Mouse (Mus musculus) embryonic fibroblast, embryonic 13.5 days (primary cell): ENCODE results near the gene Bcam. TPM values are rescaled to one million over a fixed set of nuclear protein-coding genes. Genes with fewer than 3 reads are reported as not detected.
A peak's percentile ranks its signal among the peaks of the same experiment; 100 is the strongest.

Source experiments
- H3K27ac ChIP-seq: 2 replicates; pipeline ENCODE4 v1.5.1; 2012; ENCODE audit warnings: low read length, control low read depth, inconsistent platforms; ENCODE audit not compliant: insufficient read depth
- H3K4me1 ChIP-seq: 2 replicates; pipeline ENCODE4 v1.6.1; 2011; ENCODE audit warnings: low read length; ENCODE audit not compliant: control insufficient read depth, insufficient read depth
- H3K4me3 ChIP-seq: 2 replicates; pipeline ENCODE4 v1.5.1; 2011; ENCODE audit warnings: mild to moderate bottlenecking, control low read depth, low read length; ENCODE audit not compliant: insufficient read depth
- CTCF ChIP-seq: IDR thresholded peaks from 2 replicates; pipeline ENCODE4 v1.5.1; 2011; ENCODE audit warnings: mild to moderate bottlenecking, control low read depth, low read length, moderate library complexity, borderline replicate concordance; ENCODE audit not compliant: insufficient read depth
- POLR2A ChIP-seq: IDR thresholded peaks from 2 replicates; pipeline ENCODE4 v1.6.1; 2011; ENCODE audit warnings: low read depth, mild to moderate bottlenecking, control low read depth, low read length, moderate library complexity
- polyA plus RNA-seq: library from polyadenylated mRNA; stranded (reverse); fragments of >200 nt; gene quantifications from 2 replicates; pipeline ENCODE4 v1.2.4, GENCODE M21; 2011; ENCODE audit warnings: low read depth; ENCODE audit not compliant: missing spikeins, insufficient read length

The Bcam gene
- polyA plus RNA-seq, 1 experiment = 2.5 TPM

DNA sequence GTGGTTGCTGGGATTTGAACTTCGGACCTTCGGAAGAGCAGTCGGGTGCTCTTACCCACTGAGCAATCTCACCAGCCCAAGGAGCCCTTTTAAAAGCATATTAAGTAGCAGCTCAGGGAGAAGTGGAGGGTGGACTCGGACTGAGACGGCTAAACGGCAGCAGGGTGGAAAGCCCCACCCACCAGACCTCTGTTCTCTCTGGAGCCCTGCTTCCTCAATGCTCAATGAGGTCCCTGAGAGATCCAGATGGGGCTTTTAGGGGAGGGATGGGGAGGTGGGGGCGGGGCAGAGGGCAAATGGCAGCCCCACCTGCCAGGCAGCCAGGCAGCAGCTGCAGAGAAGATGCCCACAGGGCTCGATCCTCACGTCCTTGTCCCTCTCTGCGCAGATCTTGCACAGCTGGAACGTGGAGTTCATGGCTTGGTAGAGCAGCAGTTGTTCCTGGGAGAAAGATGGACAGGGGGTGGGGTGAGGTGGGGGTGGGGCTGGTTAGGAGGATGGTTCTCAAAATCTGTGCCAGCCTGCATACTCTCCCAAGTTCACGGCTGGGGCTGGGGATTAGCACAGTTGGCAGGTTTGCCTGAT lies 15.2 kb upstream of the Bcam start:
- no peak overlapping the region for H3K4me3 ChIP-seq
- H3K27ac ChIP-seq = no peak overlapping the region
- no peaks in the 10 kb centered on the region for H3K4me1 ChIP-seq
- TF ChIP-seq POLR2A (no peak), CTCF (no peak)

GRCm38 (mm10) chr7:19784764-19785535 lies 14.1 kb upstream of the Bcam start:
- no peak overlapping the region for H3K4me3 ChIP-seq
- no peaks in the 10 kb centered on the region for H3K4me1 ChIP-seq
- TF ChIP-seq CTCF (no peak), POLR2A (no peak)
- no peak overlapping the region for H3K27ac ChIP-seq

- Histone ChIP-seq H3K4me3 (no peak overlapping the region), H3K4me1 (no peaks in the 10 kb centered on the region), H3K27ac (no peak overlapping the region)
- no peak for TF ChIP-seq POLR2A
- no peak for TF ChIP-seq CTCF
Observed at GRCm38 (mm10) chr7:19783630-19784029, 12.8 kb upstream of the Bcam start.

- Histone ChIP-seq H3K27ac (no peak overlapping the region), H3K4me1 (no peaks in the 10 kb centered on the region), H3K4me3 (no peak overlapping the region)
- TF ChIP-seq POLR2A (no peak), CTCF (no peak)
Observed at GRCm38 (mm10) chr7:19782645-19783044, 11.8 kb upstream of the Bcam start.

GRCm38 (mm10) chr7:19781741-19782140 lies 10.9 kb upstream of the Bcam start:
- Histone ChIP-seq H3K27ac (no peak overlapping the region), H3K4me3 (no peak overlapping the region), H3K4me1 (no peaks in the 10 kb centered on the region)
- no peak for TF ChIP-seq CTCF
- no peak for TF ChIP-seq POLR2A

DNA sequence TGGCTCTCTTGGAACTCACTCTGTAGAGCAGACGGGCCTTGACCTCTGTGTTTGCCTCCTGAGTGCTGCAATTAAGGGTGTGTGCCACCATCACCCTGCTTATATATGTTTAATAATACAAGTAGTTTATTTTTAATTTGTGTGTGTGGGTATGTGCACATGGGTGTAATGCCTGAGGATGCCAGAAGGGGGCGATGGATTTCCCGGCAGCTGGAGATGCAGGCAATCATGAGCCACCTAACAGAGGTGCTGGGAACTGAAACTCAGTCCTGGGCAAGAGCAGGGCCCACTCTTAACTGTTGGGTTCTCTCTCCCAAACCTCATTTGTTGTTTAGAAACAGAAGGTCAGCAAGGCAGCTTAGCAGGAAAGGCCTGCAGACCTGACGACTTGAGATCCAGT lies 9.1 kb upstream of the Bcam start:
- no peaks in the 10 kb centered on the region for H3K4me1 ChIP-seq
- TF ChIP-seq CTCF = no peak
- TF ChIP-seq POLR2A = no peak
- H3K4me3 ChIP-seq = no peak overlapping the region
- no peak overlapping the region for H3K27ac ChIP-seq

DNA sequence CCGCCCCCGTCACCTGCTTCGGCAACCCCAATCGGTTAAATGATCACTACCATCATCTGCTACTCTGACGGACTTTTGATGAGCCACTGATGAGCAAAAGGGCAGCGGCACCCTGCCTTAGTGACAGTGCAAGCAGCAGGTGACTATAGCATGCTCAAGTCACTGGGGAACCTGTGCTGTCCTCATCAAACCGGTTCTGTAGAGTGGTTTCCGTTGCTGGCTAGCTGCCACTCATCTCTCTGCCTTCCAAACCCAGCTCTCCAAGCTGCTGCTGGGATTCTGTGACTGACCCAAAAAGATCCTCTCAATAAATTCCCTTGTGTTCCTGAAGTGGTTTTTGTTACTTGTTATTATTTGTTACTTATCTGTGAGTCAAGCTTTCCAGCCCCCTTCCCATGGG lies 7.8 kb upstream of the Bcam start:
- no peak for TF ChIP-seq CTCF
- TF ChIP-seq POLR2A = no peak
- Histone ChIP-seq H3K4me1 (no peaks in the 10 kb centered on the region), H3K4me3 (no peak overlapping the region), H3K27ac (no peak overlapping the region)

GRCm38 (mm10) chr7:19777049-19777723 lies 6.4 kb upstream of the Bcam start:
- no peak overlapping the region for H3K4me3 ChIP-seq
- H3K27ac ChIP-seq = no peak overlapping the region
- no peak for TF ChIP-seq POLR2A
- TF ChIP-seq CTCF = no peak

GRCm38 (mm10) chr7:19771682-19772081 lies 866 bp upstream of the Bcam start:
- H3K27ac ChIP-seq = no peak overlapping the region
- TF ChIP-seq POLR2A = no peak
- no peak for TF ChIP-seq CTCF
- H3K4me3 ChIP-seq = no peak overlapping the region

More at GRCm38 (mm10) chr7:19777049-19777723, 6.4 kb upstream of the Bcam start:
- no peaks in the 10 kb centered on the region for H3K4me1 ChIP-seq

DNA sequence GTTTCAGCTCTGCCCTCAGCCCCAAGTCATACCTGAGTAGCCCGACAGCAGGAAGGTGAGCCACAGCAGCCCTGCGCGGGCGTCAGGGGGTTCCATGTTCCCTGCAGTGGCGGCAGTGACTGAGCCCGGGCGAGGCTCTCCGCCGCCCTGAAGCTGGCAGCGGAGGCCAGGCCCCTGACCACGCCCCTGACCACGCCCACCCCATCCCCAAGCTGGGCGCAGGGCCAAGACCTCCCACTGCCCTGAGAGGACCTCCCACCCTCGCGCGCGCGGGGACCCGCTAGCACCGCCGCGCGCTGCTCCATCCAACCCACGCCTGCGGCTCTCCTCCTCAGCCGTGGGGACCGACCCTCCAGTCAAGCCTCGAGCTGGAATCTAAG lies 451 bp downstream of the Bcam start:
- TF ChIP-seq CTCF (no peak), POLR2A (peak; percentile 78)
- peak overlapping the region; percentile 47 for H3K4me3 ChIP-seq
- no peak overlapping the region for H3K27ac ChIP-seq
- H3K4me1 ChIP-seq = no peaks in the 10 kb centered on the region

More at GRCm38 (mm10) chr7:19771682-19772081, 866 bp upstream of the Bcam start:
- H3K4me1 ChIP-seq = no peaks in the 10 kb centered on the region
